In the genomic region with DNA sequence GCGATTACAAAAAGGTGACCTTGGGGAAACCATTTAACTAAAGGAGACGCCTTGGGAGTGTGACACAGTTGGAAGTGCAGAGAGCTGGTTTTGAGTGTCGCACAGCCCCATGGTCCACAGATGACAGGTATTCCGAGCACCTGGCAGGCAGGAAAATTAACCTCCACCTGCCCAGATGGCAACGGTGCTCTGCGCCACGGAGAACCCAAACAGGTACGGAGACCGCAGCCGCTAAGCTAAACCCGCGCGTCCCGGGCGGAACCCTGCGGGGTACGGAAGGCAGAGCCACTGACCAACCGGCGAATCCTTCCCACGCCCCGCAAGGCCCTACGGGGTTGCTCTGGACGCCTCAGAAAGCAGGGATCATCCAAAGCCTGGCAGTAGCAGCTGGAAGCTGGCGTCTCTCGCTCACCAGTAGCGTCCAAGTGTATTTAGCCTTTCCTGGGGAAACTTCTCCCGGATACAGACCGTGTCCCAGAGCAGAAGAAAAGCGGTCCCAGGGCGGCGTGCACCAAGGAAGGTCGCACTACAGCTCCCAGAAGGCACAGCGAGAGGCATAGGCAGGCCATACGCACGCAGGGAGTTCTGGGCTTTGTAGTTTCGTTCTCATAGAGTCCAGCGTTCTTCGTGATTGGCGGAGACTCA, we compare ENCODE assay signal across 8 mouse cellular contexts. TPM values are rescaled to one million over a fixed set of nuclear protein-coding genes. Genes with fewer than 3 reads are reported as not detected.
A peak's percentile ranks its signal among the peaks of the same experiment; 100 is the strongest.
DNase-seq lines count a peak whose midpoint lies in the region; ATAC-seq lines count a peak whose summit lies in the region.

A gene (minus strand): TSS at position 536 of the 645 bp plus-strand sequence.

- no peaks in the 10 kb centered on the region for H3K27me3 ChIP-seq in forebrain, embryonic 10.5 days (ENCODE audit: poor library complexity, severe bottlenecking)
- no peaks in the 10 kb centered on the region for H3K27me3 ChIP-seq in heart, embryonic 16.5 days (ENCODE audit: control insufficient read depth, insufficient read depth, low read length)
- H3K27me3 ChIP-seq in liver, embryonic 15.5 days = no peaks in the 10 kb centered on the region
- H3K27me3 ChIP-seq in neural tube, embryonic 12.5 days (replicated peaks) = no peaks in the 10 kb centered on the region

- peaks cover 20% of the 10 kb centered on the region for H3K36me3 ChIP-seq in forebrain, embryonic 10.5 days (replicated peaks)
- H3K36me3 ChIP-seq in heart, embryonic 16.5 days (ENCODE audit: control insufficient read depth, insufficient read depth) = peaks cover 10% of the 10 kb centered on the region; the same call in 1 of the 2 replicates
- H3K36me3 ChIP-seq in liver, embryonic 15.5 days (replicated peaks) = no peaks in the 10 kb centered on the region
- peaks cover 7% of the 10 kb centered on the region for H3K36me3 ChIP-seq in neural tube, embryonic 12.5 days

- no peaks in the 10 kb centered on the region for H3K9me3 ChIP-seq in forebrain, embryonic 10.5 days
- H3K9me3 ChIP-seq in heart, embryonic 16.5 days (replicated peaks; ENCODE audit: control insufficient read depth, low read length) = no peaks in the 10 kb centered on the region
- H3K9me3 ChIP-seq in liver, embryonic 15.5 days (replicated peaks) = no peaks in the 10 kb centered on the region
- no peaks in the 10 kb centered on the region for H3K9me3 ChIP-seq in neural tube, embryonic 12.5 days

- peak within 1 kb of the TSS; percentile 87 for H3K27ac ChIP-seq in forebrain, embryonic 10.5 days
- H3K27ac ChIP-seq in heart, embryonic 16.5 days (ENCODE audit: low read length) = peak within 1 kb of the TSS; percentile 97
- peak within 1 kb of the TSS; percentile 16; the same call in 1 of the 2 replicates for H3K27ac ChIP-seq in liver, embryonic 15.5 days (replicated peaks)
- H3K27ac ChIP-seq in neural tube, embryonic 12.5 days = no peak within 1 kb of the TSS

- peak within 1 kb of the TSS; percentile 73 for H3K4me2 ChIP-seq in heart, embryonic 16.5 days (ENCODE audit: low read depth, low read length)
- H3K4me2 ChIP-seq in liver, embryonic 15.5 days = peak within 1 kb of the TSS; percentile 89
- H3K4me2 ChIP-seq in neural tube, embryonic 12.5 days (replicated peaks) = peak within 1 kb of the TSS; percentile 80

- under 1% methylated on average over 39 of the region's 39 CpGs for WGBS in forebrain, embryonic 10.5 days
- WGBS in heart, embryonic 16.5 days = under 1% methylated on average over 39 of the region's 39 CpGs
- under 1% methylated on average over 39 of the region's 39 CpGs for WGBS in liver, embryonic 15.5 days (ENCODE audit: insufficient replicate concordance)
- WGBS in neural tube, embryonic 12.5 days = under 1% methylated on average over 39 of the region's 39 CpGs

- peak; percentile 99 for ATAC-seq in CD4-positive, CD25-positive, alpha-beta regulatory T cell, adult 4 months
- ATAC-seq in heart, embryonic 16.5 days (replicated peaks; ENCODE audit: extremely low read depth, insufficient read depth, low FRiP score) = peak; percentile 96
- ATAC-seq in liver, embryonic 15.5 days (ENCODE audit: insufficient read depth) = peak; percentile 98
- peak; percentile 100 for ATAC-seq in neural tube, embryonic 12.5 days (ENCODE audit: low FRiP score, low read depth)

- H3K4me1 ChIP-seq in forebrain, embryonic 10.5 days = peaks cover 16% of the 10 kb centered on the region
- H3K4me1 ChIP-seq in heart, embryonic 16.5 days (ENCODE audit: control insufficient read depth, insufficient read depth, low read length) = peaks cover 2% of the 10 kb centered on the region
- peaks cover 11% of the 10 kb centered on the region for H3K4me1 ChIP-seq in liver, embryonic 15.5 days (replicated peaks)
- H3K4me1 ChIP-seq in neural tube, embryonic 12.5 days = no peaks in the 10 kb centered on the region

- peak within 1 kb of the TSS; percentile 93 for H3K9ac ChIP-seq in heart, embryonic 16.5 days (ENCODE audit: low read length)
- H3K9ac ChIP-seq in liver, embryonic 15.5 days = peak within 1 kb of the TSS; percentile 67
- H3K9ac ChIP-seq in neural tube, embryonic 12.5 days = peak within 1 kb of the TSS; percentile 66

- H3K4me3 ChIP-seq in forebrain, embryonic 10.5 days = peak within 1 kb of the TSS; percentile 90
- peak within 1 kb of the TSS; percentile 96 for H3K4me3 ChIP-seq in heart, embryonic 16.5 days (ENCODE audit: low read length)
- H3K4me3 ChIP-seq in liver, embryonic 15.5 days (replicated peaks) = peak within 1 kb of the TSS; percentile 73
- H3K4me3 ChIP-seq in neural tube, embryonic 12.5 days = peak within 1 kb of the TSS; percentile 65

- peak; percentile 74 for DNase-seq in c-Kit-negative CD71-positive TER-119-positive erythroid progenitor cells, embryonic 14.5 days (ENCODE audit: low read depth, low spot score)
- DNase-seq in forebrain, embryonic 10.5 days (ENCODE audit: extremely low spot score, low spot score) = peak; percentile 87
- DNase-seq in kidney, postnatal 36 days = peak; percentile 92 to 96
- DNase-seq in telencephalon, adult 2 months (ENCODE audit: low read depth, low spot score) = peak; percentile 93

RNA-seq across cellular contexts. Expression of the gene that starts here (rescaled TPM):
- polyA plus RNA-seq in CD4-positive, CD25-positive, alpha-beta regulatory T cell, adult 4 months (2017; shearing (Covaris generic)) = 10 to 100 TPM in 1 of 2 experiments, 1 to 10 TPM in 1; 9.4 to 13.8 TPM
- polyA plus RNA-seq in forebrain, embryonic 10.5 days (2016; fragmentation: Nextera tagmentation; extraction: Ambion mirVana) = 18.6 and 19.1 TPM in 2 replicates
- polyA plus RNA-seq in heart, embryonic 16.5 days (2015; fragmentation: Nextera tagmentation; extraction: Ambion mirVana) = 21.2 and 21.5 TPM in 2 replicates
- polyA plus RNA-seq in liver, embryonic 15.5 days (2015; fragmentation: Nextera tagmentation; extraction: Ambion mirVana) = 3.3 and 3.4 TPM in 2 replicates
- polyA plus RNA-seq in neural tube, embryonic 12.5 days (2016; fragmentation: Nextera tagmentation; extraction: Ambion mirVana) = 17.1 and 17.4 TPM in 2 replicates
